Mouse (Mus musculus): ENCODE data around the gene Zfp629. TPM values are rescaled to one million over a fixed set of nuclear protein-coding genes. Genes with fewer than 3 reads are reported as not detected.

Zfp629 gene
- polyA plus RNA-seq, 1 experiment from 2014 or later = 11.9 TPM

GRCm38 (mm10) chr7:127564381-127565150, 51.0 kb downstream of the Zfp629 start:
- WGBS = 71% methylated on average over 6 of the region's 6 CpGs
- H3K4me1 ChIP-seq = 0 out of 2 replicates have a peak, but pooled peaks cover 5% of the 10 kb centered on the region
- no peak overlapping the region for H3K4me3 ChIP-seq (replicated peaks)
- no peaks in the 10 kb centered on the region for H3K9me3 ChIP-seq (replicated peaks)
- H3K27me3 ChIP-seq = no peaks in the 10 kb centered on the region
- peak overlapping the region; percentile 45; the same call in 1 of the 2 replicates for H3K27ac ChIP-seq (replicated peaks)
- peak; percentile 47; the same call in 1 of the 2 replicates for ATAC-seq (ENCODE audit: insufficient number of reproducible peaks, low FRiP score, low TSS enrichment, low read depth)
- no peak overlapping the region for H3K9ac ChIP-seq
- no peak overlapping the region for H3K4me2 ChIP-seq (replicated peaks)
- peaks cover 55% of the 10 kb centered on the region for H3K36me3 ChIP-seq

GRCm38 (mm10) chr7:127561340-127561858, 54.2 kb downstream of the Zfp629 start, which contains the start of gene Tmem265:
TSS of gene Tmem265 (plus strand) at chr7:127561390.
- Histone ChIP-seq H3K27ac (replicated peaks) (peak within 1 kb of the TSS; percentile 44; the same call in 1 of the 2 replicates), H3K4me3 (replicated peaks) (no peak within 1 kb of the TSS), H3K27me3 (no peaks in the 10 kb centered on the region), H3K4me1 (0 out of 2 replicates have a peak, but pooled peaks cover 5% of the 10 kb centered on the region), H3K36me3 (peaks cover 68% of the 10 kb centered on the region), H3K4me2 (replicated peaks) (no peak within 1 kb of the TSS), H3K9me3 (replicated peaks) (no peaks in the 10 kb centered on the region), H3K9ac (no peak within 1 kb of the TSS)
- no peak for ATAC-seq (ENCODE audit: insufficient number of reproducible peaks, low FRiP score, low TSS enrichment, low read depth)
- 75% methylated on average over 5 of the region's 5 CpGs for WGBS

- 89% methylated on average over 11 of the region's 11 CpGs for WGBS
- H3K4me1 ChIP-seq = 0 out of 2 replicates have a peak, but pooled peaks cover 5% of the 10 kb centered on the region
- H3K27ac ChIP-seq (replicated peaks) = no peak overlapping the region
- no peak overlapping the region for H3K9ac ChIP-seq
- no peak overlapping the region for H3K4me3 ChIP-seq (replicated peaks)
- no peaks in the 10 kb centered on the region for H3K27me3 ChIP-seq
- no peak overlapping the region for H3K4me2 ChIP-seq (replicated peaks)
- no peaks in the 10 kb centered on the region for H3K9me3 ChIP-seq (replicated peaks)
- no peak for ATAC-seq (ENCODE audit: insufficient number of reproducible peaks, low FRiP score, low TSS enrichment, low read depth)
- peaks cover 69% of the 10 kb centered on the region for H3K36me3 ChIP-seq
Measured at GRCm38 (mm10) chr7:127560580-127560979, 55.0 kb downstream of the Zfp629 start.

Other genes with a start within 250 kb of the Zfp629 start
- gene Zfp747, start 239.7 kb downstream of the Zfp629 start, polyA plus RNA-seq (2015; fragmentation: Nextera tagmentation; extraction: Ambion mirVana) = 10.6 and 12.3 TPM in 2 replicates
- 5.3 and 6.2 TPM in 2 replicates for gene 9130019O22Rik, start 228.6 kb downstream of the Zfp629 start, polyA plus RNA-seq (2015; fragmentation: Nextera tagmentation; extraction: Ambion mirVana)
- gene E430018J23Rik, start 222.2 kb downstream of the Zfp629 start, polyA plus RNA-seq (2015; fragmentation: Nextera tagmentation; extraction: Ambion mirVana) = 8.4 and 9.2 TPM in 2 replicates
- gene Zfp764, start 209.0 kb downstream of the Zfp629 start, polyA plus RNA-seq (2015; fragmentation: Nextera tagmentation; extraction: Ambion mirVana) = 8.9 and 9.2 TPM in 2 replicates
- gene Zfp688, start 193.7 kb downstream of the Zfp629 start, polyA plus RNA-seq (2015; fragmentation: Nextera tagmentation; extraction: Ambion mirVana) = 24.1 and 24.8 TPM in 2 replicates
- 8.0 and 8.8 TPM in 2 replicates for gene Zfp689, start 166.6 kb downstream of the Zfp629 start, polyA plus RNA-seq (2015; fragmentation: Nextera tagmentation; extraction: Ambion mirVana)
- 46.3 and 55.9 TPM in 2 replicates for gene Prr14, start 156.2 kb downstream of the Zfp629 start, polyA plus RNA-seq (2015; fragmentation: Nextera tagmentation; extraction: Ambion mirVana)
- gene Fbrs, start 136.6 kb downstream of the Zfp629 start, polyA plus RNA-seq (2015; fragmentation: Nextera tagmentation; extraction: Ambion mirVana) = 17.1 and 17.3 TPM in 2 replicates
- gene Srcap, start 103.8 kb downstream of the Zfp629 start, polyA plus RNA-seq (2015; fragmentation: Nextera tagmentation; extraction: Ambion mirVana) = 48.6 and 52.4 TPM in 2 replicates
- 14.6 and 14.7 TPM in 2 replicates for gene Gm42715, start 96.2 kb downstream of the Zfp629 start, polyA plus RNA-seq (2015; fragmentation: Nextera tagmentation; extraction: Ambion mirVana)
- 6.5 and 12.8 TPM in 2 replicates for gene Tmem265, start 54.4 kb downstream of the Zfp629 start, polyA plus RNA-seq (2015; fragmentation: Nextera tagmentation; extraction: Ambion mirVana)
- 40.0 TPM in 2 replicates for gene Phkg2, start 42.5 kb downstream of the Zfp629 start, polyA plus RNA-seq (2015; fragmentation: Nextera tagmentation; extraction: Ambion mirVana)
- 19.2 and 29.0 TPM in 2 replicates for gene Ccdc189, start 27.2 kb downstream of the Zfp629 start, polyA plus RNA-seq (2015; fragmentation: Nextera tagmentation; extraction: Ambion mirVana)
- gene Rnf40, start 27.0 kb downstream of the Zfp629 start, polyA plus RNA-seq (2015; fragmentation: Nextera tagmentation; extraction: Ambion mirVana) = 47.5 and 51.5 TPM in 2 replicates
- gene Bcl7c, start 93.1 kb upstream of the Zfp629 start, polyA plus RNA-seq (2015; fragmentation: Nextera tagmentation; extraction: Ambion mirVana) = 93.4 and 99.8 TPM in 2 replicates
- 25.9 and 29.8 TPM in 2 replicates for gene Ctf1, start 96.9 kb upstream of the Zfp629 start, polyA plus RNA-seq (2015; fragmentation: Nextera tagmentation; extraction: Ambion mirVana)
- 1.1 and 1.3 TPM in 2 replicates for gene Ctf2, start 116.4 kb upstream of the Zfp629 start, polyA plus RNA-seq (2015; fragmentation: Nextera tagmentation; extraction: Ambion mirVana)
- gene Fbxl19, start 128.7 kb upstream of the Zfp629 start, polyA plus RNA-seq (2015; fragmentation: Nextera tagmentation; extraction: Ambion mirVana) = 5.2 and 5.7 TPM in 2 replicates
- 27.6 and 28.1 TPM in 2 replicates for gene Orai3, start 154.0 kb upstream of the Zfp629 start, polyA plus RNA-seq (2015; fragmentation: Nextera tagmentation; extraction: Ambion mirVana)
- 26.3 and 27.0 TPM in 2 replicates for gene Setd1a, start 160.9 kb upstream of the Zfp629 start, polyA plus RNA-seq (2015; fragmentation: Nextera tagmentation; extraction: Ambion mirVana)
- not detected in 2 replicates for gene Gm49388, start 169.8 kb upstream of the Zfp629 start, polyA plus RNA-seq (2015; fragmentation: Nextera tagmentation; extraction: Ambion mirVana)
- gene Hsd3b7, start 184.8 kb upstream of the Zfp629 start, polyA plus RNA-seq (2015; fragmentation: Nextera tagmentation; extraction: Ambion mirVana) = 24.8 and 25.2 TPM in 2 replicates
- 58.9 and 69.6 TPM in 2 replicates for gene Stx4a, start 208.5 kb upstream of the Zfp629 start, polyA plus RNA-seq (2015; fragmentation: Nextera tagmentation; extraction: Ambion mirVana)
- gene Stx1b, start 208.8 kb upstream of the Zfp629 start, polyA plus RNA-seq (2015; fragmentation: Nextera tagmentation; extraction: Ambion mirVana) = 4.3 and 6.9 TPM in 2 replicates

Measured in embryonic facial prominence, embryonic 15.5 days (tissue).